Mouse (Mus musculus): ENCODE results near the gene Prune2. TPM values are rescaled to one million over a fixed set of nuclear protein-coding genes. Genes with fewer than 3 reads are reported as not detected.
A peak's percentile ranks its signal among the peaks of the same experiment; 100 is the strongest.

The Prune2 gene
- 1.2 and 2.0 TPM in 2 replicates for polyA plus RNA-seq (2014; fragmentation: Nextera tagmentation; extraction: Ambion mirVana)

DNA sequence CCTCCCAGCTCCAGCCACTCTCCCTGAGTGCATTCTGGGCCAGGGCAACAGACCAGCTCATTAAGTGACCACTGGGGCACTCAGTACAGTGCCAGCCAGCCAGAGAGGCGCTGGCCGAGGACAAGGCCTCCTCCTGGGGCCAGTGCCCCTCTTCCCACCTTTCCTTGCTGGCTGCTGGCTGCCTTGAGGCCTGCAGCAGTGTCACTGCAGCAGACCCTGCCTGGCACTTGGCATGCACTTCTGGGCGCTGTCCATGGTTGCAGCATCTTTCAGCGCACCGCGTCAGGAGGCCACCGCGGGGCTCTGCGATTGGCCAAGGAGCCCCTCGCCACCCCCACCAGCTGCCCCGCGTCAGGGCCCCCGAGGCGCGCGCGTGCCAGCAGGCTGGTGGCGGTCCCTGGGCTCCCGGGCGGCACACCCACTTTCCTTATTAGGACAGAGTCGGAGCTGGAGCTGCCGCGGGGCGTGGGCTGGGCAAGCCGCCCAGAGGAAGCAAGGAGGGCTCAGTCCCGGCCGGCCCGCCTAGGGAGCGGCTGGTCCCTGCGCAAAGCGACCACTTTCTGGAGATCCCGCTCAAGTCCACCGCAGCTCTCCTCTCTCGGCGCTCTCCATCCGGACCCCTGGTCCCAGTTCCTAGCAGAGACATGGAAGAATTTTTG is at the start of gene Prune2:
Gene Prune2 (plus strand): TSS at position 506 of the 659 bp plus-strand sequence.
- DNase-seq (ENCODE audit: low spot score) (peak; percentile 86), ATAC-seq (replicated peaks; ENCODE audit: low FRiP score) (peak; percentile 93)
- WGBS: under 1% methylated on average over 36 of the region's 36 CpGs
- Histone ChIP-seq H3K4me2 (ENCODE audit: low read depth, low read length, severe bottlenecking) (peak within 1 kb of the TSS; percentile 89), H3K27me3 (ENCODE audit: control insufficient read depth, insufficient read depth, low read length) (peaks cover 11% of the 10 kb centered on the region), H3K36me3 (ENCODE audit: control insufficient read depth, insufficient read depth, low read length) (no peaks in the 10 kb centered on the region), H3K4me3 (ENCODE audit: low read depth, low read length) (peak within 1 kb of the TSS; percentile 39), H3K9me3 (ENCODE audit: control insufficient read depth, low read length) (no peaks in the 10 kb centered on the region), H3K9ac (ENCODE audit: low read length) (peak within 1 kb of the TSS; percentile 35), H3K27ac (ENCODE audit: low read depth, low read length) (no peak within 1 kb of the TSS), H3K4me1 (replicated peaks; ENCODE audit: control insufficient read depth, insufficient read depth, low read length) (peaks cover 7% of the 10 kb centered on the region)

DNA sequence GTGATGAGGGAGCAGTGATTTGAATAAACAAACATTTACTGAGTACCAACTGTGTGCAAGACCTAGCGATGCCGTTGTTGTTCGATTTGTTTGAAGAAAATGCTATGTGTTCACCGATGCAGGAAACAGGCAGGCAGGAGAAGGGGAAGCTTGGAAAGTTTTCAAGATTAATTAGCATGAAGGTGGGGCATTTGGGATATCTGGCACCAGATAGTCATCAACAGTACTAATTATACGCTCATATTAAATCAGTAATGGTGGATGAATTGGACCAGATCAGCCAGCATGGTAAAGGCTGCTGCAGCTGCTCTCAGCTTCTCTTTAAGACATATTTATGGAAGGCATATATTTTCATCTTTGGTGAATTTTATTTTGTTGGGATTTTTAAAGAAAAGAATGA is 44.4 kb upstream of the Prune2 start:
- ATAC-seq (replicated peaks; ENCODE audit: low FRiP score): no peak
- Histone ChIP-seq H3K9me3 (ENCODE audit: control insufficient read depth, low read length) (no peaks in the 10 kb centered on the region), H3K4me2 (ENCODE audit: low read depth, low read length, severe bottlenecking) (no peak overlapping the region), H3K4me1 (replicated peaks; ENCODE audit: control insufficient read depth, insufficient read depth, low read length) (no peaks in the 10 kb centered on the region), H3K4me3 (ENCODE audit: low read depth, low read length) (no peak overlapping the region), H3K27me3 (ENCODE audit: control insufficient read depth, insufficient read depth, low read length) (no peaks in the 10 kb centered on the region), H3K36me3 (ENCODE audit: control insufficient read depth, insufficient read depth, low read length) (no peaks in the 10 kb centered on the region), H3K9ac (ENCODE audit: low read length) (no peak overlapping the region), H3K27ac (ENCODE audit: low read depth, low read length) (no peak overlapping the region)
- DNase-seq (ENCODE audit: low spot score): no peak
- 87% methylated on average over 5 of the region's 5 CpGs for WGBS

DNA sequence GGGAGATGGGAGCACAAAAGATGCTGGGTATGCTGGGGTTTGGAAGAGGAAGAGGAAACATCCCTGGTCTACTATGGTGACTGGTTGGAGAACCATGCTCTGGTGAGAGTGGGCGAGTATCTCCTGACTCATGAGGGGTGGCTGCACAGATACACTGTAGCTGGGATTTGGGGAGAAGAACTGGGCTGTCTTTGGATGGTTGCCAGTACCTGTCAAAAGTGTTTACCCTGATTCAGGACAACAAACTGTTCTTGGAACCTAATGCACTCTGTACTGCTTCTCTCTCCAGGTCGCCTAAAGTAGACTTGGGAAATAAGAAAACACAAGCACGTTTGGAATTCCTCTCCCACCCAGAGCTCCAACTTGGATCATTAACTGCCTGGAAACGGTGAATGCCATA is 31.4 kb upstream of the Prune2 start:
- Histone ChIP-seq H3K9me3 (ENCODE audit: control insufficient read depth, low read length) (no peaks in the 10 kb centered on the region), H3K9ac (ENCODE audit: low read length) (no peak overlapping the region), H3K36me3 (ENCODE audit: control insufficient read depth, insufficient read depth, low read length) (no peaks in the 10 kb centered on the region), H3K4me3 (ENCODE audit: low read depth, low read length) (no peak overlapping the region), H3K4me2 (ENCODE audit: low read depth, low read length, severe bottlenecking) (no peak overlapping the region), H3K27ac (ENCODE audit: low read depth, low read length) (no peak overlapping the region), H3K4me1 (replicated peaks; ENCODE audit: control insufficient read depth, insufficient read depth, low read length) (no peaks in the 10 kb centered on the region), H3K27me3 (ENCODE audit: control insufficient read depth, insufficient read depth, low read length) (no peaks in the 10 kb centered on the region)
- ATAC-seq (replicated peaks; ENCODE audit: low FRiP score) (no peak), DNase-seq (ENCODE audit: low spot score) (no peak)
- WGBS: 89% methylated on average over 4 of the region's 4 CpGs

DNA sequence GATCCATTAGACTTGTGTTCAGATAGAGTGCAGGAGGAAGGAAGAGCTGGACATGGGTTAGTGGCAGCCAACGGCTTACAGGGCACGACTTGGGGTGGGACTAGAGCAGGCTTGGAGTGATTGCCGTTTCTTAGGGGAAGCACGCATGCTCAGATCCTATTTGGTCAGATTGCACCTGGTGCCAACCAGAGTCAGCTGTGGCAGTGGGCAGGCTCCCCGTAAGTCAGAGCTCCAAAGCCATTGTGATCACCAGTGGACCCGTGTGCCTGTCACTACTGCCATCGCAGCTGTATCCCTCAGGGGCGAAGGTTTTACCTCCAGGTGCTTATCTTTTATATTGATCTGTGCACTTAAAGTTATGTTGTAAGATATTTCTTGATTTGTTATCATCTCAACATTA is 21.3 kb upstream of the Prune2 start:
- Histone ChIP-seq H3K27ac (ENCODE audit: low read depth, low read length) (no peak overlapping the region), H3K9ac (ENCODE audit: low read length) (no peak overlapping the region), H3K27me3 (ENCODE audit: control insufficient read depth, insufficient read depth, low read length) (no peaks in the 10 kb centered on the region), H3K4me3 (ENCODE audit: low read depth, low read length) (no peak overlapping the region), H3K4me1 (replicated peaks; ENCODE audit: control insufficient read depth, insufficient read depth, low read length) (no peaks in the 10 kb centered on the region), H3K36me3 (ENCODE audit: control insufficient read depth, insufficient read depth, low read length) (no peaks in the 10 kb centered on the region), H3K4me2 (ENCODE audit: low read depth, low read length, severe bottlenecking) (no peak overlapping the region), H3K9me3 (ENCODE audit: control insufficient read depth, low read length) (no peaks in the 10 kb centered on the region)
- ATAC-seq (replicated peaks; ENCODE audit: low FRiP score): no peak
- no peak for DNase-seq (ENCODE audit: low spot score)
- WGBS: 88% methylated on average over 8 of the region's 8 CpGs

DNA sequence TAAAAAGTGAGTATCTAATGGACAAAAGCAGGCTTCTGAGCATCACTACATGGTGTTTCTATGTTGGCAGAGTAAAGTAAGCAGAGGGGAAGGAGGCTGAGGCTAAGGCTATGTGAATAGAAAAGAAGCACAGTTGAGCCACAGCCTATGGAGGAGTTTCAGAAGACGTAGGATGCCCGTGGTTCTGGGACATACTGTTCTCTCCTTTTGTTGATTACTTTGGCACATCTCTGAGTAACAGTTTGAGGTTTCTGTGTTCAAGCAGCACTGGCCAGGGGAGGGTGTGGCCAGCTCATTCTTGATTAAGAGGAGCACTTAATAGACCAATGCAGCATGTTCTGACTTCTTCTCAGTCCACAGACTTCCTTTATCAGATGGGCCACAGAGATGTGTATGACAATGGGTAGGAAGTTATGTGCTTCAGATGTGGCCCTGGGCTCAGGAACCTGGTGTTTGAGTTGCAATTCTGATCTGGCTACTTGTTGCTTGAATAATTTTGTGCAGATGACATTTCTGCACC is 7.1 kb upstream of the Prune2 start:
- H3K4me3 ChIP-seq (ENCODE audit: low read depth, low read length): no peak overlapping the region
- 87% methylated on average over 2 of the region's 2 CpGs for WGBS
- ATAC-seq (replicated peaks; ENCODE audit: low FRiP score): no peak
- no peaks in the 10 kb centered on the region for H3K27me3 ChIP-seq (ENCODE audit: control insufficient read depth, insufficient read depth, low read length)
- H3K4me2 ChIP-seq (ENCODE audit: low read depth, low read length, severe bottlenecking): no peak overlapping the region
- DNase-seq (ENCODE audit: low spot score): no peak
- no peak overlapping the region for H3K9ac ChIP-seq (ENCODE audit: low read length)
- H3K27ac ChIP-seq (ENCODE audit: low read depth, low read length): no peak overlapping the region
- H3K9me3 ChIP-seq (ENCODE audit: control insufficient read depth, low read length): no peaks in the 10 kb centered on the region
- no peaks in the 10 kb centered on the region for H3K36me3 ChIP-seq (ENCODE audit: control insufficient read depth, insufficient read depth, low read length)
- H3K4me1 ChIP-seq (replicated peaks; ENCODE audit: control insufficient read depth, insufficient read depth, low read length): no peaks in the 10 kb centered on the region

DNA sequence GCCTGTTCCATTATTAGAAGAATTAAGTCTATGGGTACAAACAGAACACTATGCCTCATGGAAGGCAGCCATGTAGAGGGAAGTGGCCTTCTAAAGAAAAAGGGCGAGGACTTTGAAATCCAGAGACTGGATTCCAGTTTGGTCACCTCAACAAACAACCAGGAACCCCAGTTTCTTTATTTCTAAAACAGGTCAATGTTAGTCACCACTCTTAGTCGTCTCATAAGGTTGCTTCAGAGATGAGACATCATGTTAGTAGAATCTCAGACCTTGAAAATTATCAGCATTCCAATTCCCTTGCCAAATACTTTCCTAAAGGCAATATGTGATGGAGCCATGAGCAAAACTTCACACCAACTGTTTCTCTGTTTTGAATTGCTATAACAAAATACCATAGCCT is 6.6 kb upstream of the Prune2 start:
- ATAC-seq (replicated peaks; ENCODE audit: low FRiP score) (no peak), DNase-seq (ENCODE audit: low spot score) (no peak)
- no peaks in the 10 kb centered on the region for H3K36me3 ChIP-seq (ENCODE audit: control insufficient read depth, insufficient read depth, low read length)
- no peaks in the 10 kb centered on the region for H3K9me3 ChIP-seq (ENCODE audit: control insufficient read depth, low read length)
- no peak overlapping the region for H3K4me3 ChIP-seq (ENCODE audit: low read depth, low read length)
- no peak overlapping the region for H3K4me2 ChIP-seq (ENCODE audit: low read depth, low read length, severe bottlenecking)
- H3K9ac ChIP-seq (ENCODE audit: low read length): no peak overlapping the region
- H3K4me1 ChIP-seq (replicated peaks; ENCODE audit: control insufficient read depth, insufficient read depth, low read length): no peaks in the 10 kb centered on the region
- H3K27me3 ChIP-seq (ENCODE audit: control insufficient read depth, insufficient read depth, low read length): no peaks in the 10 kb centered on the region
- 81% methylated on average over 2 of the region's 2 CpGs for WGBS
- H3K27ac ChIP-seq (ENCODE audit: low read depth, low read length): no peak overlapping the region

DNA sequence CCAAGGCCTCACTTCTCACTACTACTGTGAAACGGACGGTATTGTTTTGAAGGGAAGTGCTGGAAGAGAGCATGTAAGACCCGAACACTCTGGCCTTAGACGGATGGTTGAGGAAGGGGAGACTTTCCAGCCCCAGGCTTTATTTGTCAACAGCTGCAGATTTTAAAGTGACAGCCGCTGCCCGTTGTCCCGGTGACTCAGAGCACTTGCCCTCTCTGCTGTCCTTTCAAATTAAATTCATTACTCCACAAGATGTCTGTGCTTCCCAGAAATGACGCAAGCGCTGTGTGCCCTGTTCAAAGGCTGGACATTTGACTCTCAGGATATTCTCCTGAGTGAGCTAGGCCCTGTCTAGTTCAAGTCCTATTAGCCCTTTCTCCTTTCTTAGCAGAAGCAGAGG is 5.9 kb upstream of the Prune2 start:
- 67% methylated on average over 9 of the region's 9 CpGs for WGBS
- Histone ChIP-seq H3K4me1 (replicated peaks; ENCODE audit: control insufficient read depth, insufficient read depth, low read length) (no peaks in the 10 kb centered on the region), H3K27ac (ENCODE audit: low read depth, low read length) (no peak overlapping the region), H3K36me3 (ENCODE audit: control insufficient read depth, insufficient read depth, low read length) (no peaks in the 10 kb centered on the region), H3K4me3 (ENCODE audit: low read depth, low read length) (no peak overlapping the region), H3K4me2 (ENCODE audit: low read depth, low read length, severe bottlenecking) (no peak overlapping the region), H3K9ac (ENCODE audit: low read length) (no peak overlapping the region), H3K9me3 (ENCODE audit: control insufficient read depth, low read length) (no peaks in the 10 kb centered on the region), H3K27me3 (ENCODE audit: control insufficient read depth, insufficient read depth, low read length) (no peaks in the 10 kb centered on the region)
- DNase-seq (ENCODE audit: low spot score) (no peak), ATAC-seq (replicated peaks; ENCODE audit: low FRiP score) (no peak)

DNA sequence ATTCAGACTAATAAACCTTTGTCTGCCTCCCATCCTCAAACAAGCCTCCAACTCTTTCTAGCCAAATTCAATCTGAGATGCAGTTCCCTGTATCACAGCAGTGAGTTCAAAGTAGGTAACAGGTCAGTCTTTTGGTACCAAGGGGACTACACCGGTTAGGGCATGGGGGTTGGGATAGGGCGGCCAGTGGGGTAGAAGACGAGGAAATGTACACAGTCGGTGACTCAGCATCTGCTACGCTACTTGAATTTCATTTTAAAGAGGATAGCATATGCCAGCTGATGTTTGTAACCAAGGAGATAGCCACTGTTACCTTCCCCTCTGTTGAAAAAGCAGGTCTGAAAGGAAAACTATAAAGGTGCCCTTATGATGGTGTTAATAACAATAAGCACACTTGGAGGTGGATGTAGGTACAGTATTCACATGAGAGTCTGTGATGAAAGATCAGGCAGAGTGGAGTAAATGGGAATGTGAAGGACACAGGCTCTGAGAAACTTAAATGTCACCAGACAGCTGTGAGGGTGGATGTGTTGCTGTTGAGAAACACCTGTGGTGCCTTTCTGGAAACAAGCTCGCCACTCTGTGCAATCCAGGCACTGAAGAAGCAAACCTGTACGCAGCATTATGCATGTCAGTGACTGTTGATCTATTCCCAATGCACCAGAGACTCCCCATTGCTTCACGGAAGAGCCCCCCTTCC is 5.1 kb upstream of the Prune2 start:
- H3K4me1 ChIP-seq (replicated peaks; ENCODE audit: control insufficient read depth, insufficient read depth, low read length): 0 out of 2 replicates have a peak, but pooled peaks cover 2% of the 10 kb centered on the region
- no peak overlapping the region for H3K4me3 ChIP-seq (ENCODE audit: low read depth, low read length)
- no peak for ATAC-seq (replicated peaks; ENCODE audit: low FRiP score)
- no peak for DNase-seq (ENCODE audit: low spot score)
- H3K9ac ChIP-seq (ENCODE audit: low read length): no peak overlapping the region
- H3K4me2 ChIP-seq (ENCODE audit: low read depth, low read length, severe bottlenecking): no peak overlapping the region
- H3K27ac ChIP-seq (ENCODE audit: low read depth, low read length): no peak overlapping the region
- H3K36me3 ChIP-seq (ENCODE audit: control insufficient read depth, insufficient read depth, low read length): no peaks in the 10 kb centered on the region
- H3K27me3 ChIP-seq (ENCODE audit: control insufficient read depth, insufficient read depth, low read length): peaks cover 4% of the 10 kb centered on the region
- 85% methylated on average over 8 of the region's 8 CpGs for WGBS
- H3K9me3 ChIP-seq (ENCODE audit: control insufficient read depth, low read length): no peaks in the 10 kb centered on the region
